7 mouse cellular contexts compared by ENCODE assay signal in genomic region chr15:80366899-80367298, GRCm38 (mm10).
A peak's percentile ranks its signal among the peaks of the same experiment; 100 is the strongest.
DNase-seq lines count a peak whose midpoint lies in the region; ATAC-seq and TF ChIP-seq lines count a peak whose summit lies in the region.

No protein-coding gene starts in this region.

- 35% methylated on average over 16 of the region's 16 CpGs for WGBS in liver, embryonic 11.5 days
- WGBS in liver, postnatal 0 days (ENCODE audit: insufficient replicate concordance), result 30% methylated on average over 16 of the region's 16 CpGs
- 45% methylated on average over 16 of the region's 16 CpGs for WGBS in embryonic facial prominence, embryonic 10.5 days
- WGBS in limb, embryonic 11.5 days, result 15% methylated on average over 16 of the region's 16 CpGs
- 7% methylated on average over 16 of the region's 16 CpGs for WGBS in stomach, embryonic 15.5 days

- intact Hi-C loops in left cerebral cortex, postnatal 14 days (cut with DNase I), result no loop called here

- no peak overlapping the region for H3K4me3 ChIP-seq in liver, embryonic 11.5 days (ENCODE audit: low read depth, low read length)
- H3K4me3 ChIP-seq in liver, postnatal 0 days (ENCODE audit: low read depth, low read length), result no peak overlapping the region
- H3K4me3 ChIP-seq in embryonic facial prominence, embryonic 10.5 days, result no peak overlapping the region
- H3K4me3 ChIP-seq in limb, embryonic 11.5 days (ENCODE audit: low read depth, low read length), result no peak overlapping the region
- no peak overlapping the region for H3K4me3 ChIP-seq in stomach, embryonic 15.5 days (replicated peaks)

- TF ChIP-seq CTCF in liver, postnatal 0 days (IDR thresholded peaks at IDR 0.05; ENCODE audit: low read depth), result no peak

- peaks cover 8% of the 10 kb centered on the region for H3K27me3 ChIP-seq in liver, embryonic 11.5 days (replicated peaks; ENCODE audit: control insufficient read depth, insufficient read depth, low read length)
- H3K27me3 ChIP-seq in liver, postnatal 0 days (ENCODE audit: insufficient read depth, low read length), result no peaks in the 10 kb centered on the region
- H3K27me3 ChIP-seq in embryonic facial prominence, embryonic 10.5 days (replicated peaks; ENCODE audit: low read depth, poor library complexity, severe bottlenecking), result 0 out of 2 replicates have a peak, but pooled peaks cover 12% of the 10 kb centered on the region
- H3K27me3 ChIP-seq in limb, embryonic 11.5 days (ENCODE audit: control insufficient read depth, insufficient read depth, low read length), result no peaks in the 10 kb centered on the region
- no peaks in the 10 kb centered on the region for H3K27me3 ChIP-seq in stomach, embryonic 15.5 days (replicated peaks)

- no peak overlapping the region for H3K27ac ChIP-seq in liver, embryonic 11.5 days (ENCODE audit: low read depth, low read length)
- no peak overlapping the region for H3K27ac ChIP-seq in liver, postnatal 0 days (ENCODE audit: low read depth)
- no peak overlapping the region for H3K27ac ChIP-seq in embryonic facial prominence, embryonic 10.5 days (replicated peaks)
- H3K27ac ChIP-seq in limb, embryonic 11.5 days (replicated peaks; ENCODE audit: low read depth, low read length), result no peak overlapping the region
- H3K27ac ChIP-seq in stomach, embryonic 15.5 days, result no peak overlapping the region

- peak; percentile 36 for DNase-seq in liver, embryonic 11.5 days (ENCODE audit: low spot score)
- no peak for DNase-seq in liver, postnatal 0 days
- DNase-seq in embryonic facial prominence, embryonic 10.5 days (ENCODE audit: low spot score), result peak; percentile 53
- peak; percentile 72 for DNase-seq in limb, embryonic 11.5 days (ENCODE audit: low spot score)
- no peak for DNase-seq in cerebellum, postnatal 36 days
- no peak for DNase-seq in left cerebral cortex, postnatal 14 days (ENCODE audit: low spot score in 2 of 2)

- no peak for ATAC-seq in liver, embryonic 11.5 days (replicated peaks; ENCODE audit: low FRiP score)
- no peak for ATAC-seq in liver, postnatal 0 days
- 0 out of 2 replicates have a peak, but pooled peaks have one; percentile 6 for ATAC-seq in limb, embryonic 11.5 days (ENCODE audit: insufficient number of reproducible peaks, low FRiP score, low TSS enrichment, low read depth)
- ATAC-seq in stomach, embryonic 15.5 days (ENCODE audit: insufficient read depth, low FRiP score, low read depth), result peak; percentile 63; the same call in 1 of the 2 replicates

- peaks cover 8% of the 10 kb centered on the region for H3K4me1 ChIP-seq in liver, embryonic 11.5 days (replicated peaks; ENCODE audit: control insufficient read depth, insufficient read depth, low read length)
- H3K4me1 ChIP-seq in liver, postnatal 0 days (ENCODE audit: insufficient read depth), result peaks cover 4% of the 10 kb centered on the region; the same call in 1 of the 2 replicates
- peaks cover 27% of the 10 kb centered on the region for H3K4me1 ChIP-seq in embryonic facial prominence, embryonic 10.5 days
- H3K4me1 ChIP-seq in limb, embryonic 11.5 days (ENCODE audit: control insufficient read depth, insufficient read depth, low read length), result peaks cover 5% of the 10 kb centered on the region; the same call in 1 of the 2 replicates
- H3K4me1 ChIP-seq in stomach, embryonic 15.5 days, result no peaks in the 10 kb centered on the region

- no peaks in the 10 kb centered on the region for H3K9me3 ChIP-seq in liver, embryonic 11.5 days (ENCODE audit: control insufficient read depth, low read length)
- H3K9me3 ChIP-seq in liver, postnatal 0 days (ENCODE audit: low read length), result no peaks in the 10 kb centered on the region
- H3K9me3 ChIP-seq in embryonic facial prominence, embryonic 10.5 days, result no peaks in the 10 kb centered on the region
- H3K9me3 ChIP-seq in limb, embryonic 11.5 days (ENCODE audit: control insufficient read depth, low read length), result no peaks in the 10 kb centered on the region
- no peaks in the 10 kb centered on the region for H3K9me3 ChIP-seq in stomach, embryonic 15.5 days

- H3K36me3 ChIP-seq in liver, embryonic 11.5 days (ENCODE audit: control insufficient read depth, insufficient read depth, low read length), result no peaks in the 10 kb centered on the region
- H3K36me3 ChIP-seq in liver, postnatal 0 days (replicated peaks; ENCODE audit: insufficient read depth, low read length), result no peaks in the 10 kb centered on the region
- H3K36me3 ChIP-seq in embryonic facial prominence, embryonic 10.5 days (replicated peaks), result no peaks in the 10 kb centered on the region
- H3K36me3 ChIP-seq in limb, embryonic 11.5 days (ENCODE audit: control insufficient read depth, insufficient read depth, low read length), result no peaks in the 10 kb centered on the region
- no peaks in the 10 kb centered on the region for H3K36me3 ChIP-seq in stomach, embryonic 15.5 days

- no peak for TF ChIP-seq EP300 in liver, postnatal 0 days (IDR thresholded peaks at IDR 0.05; ENCODE audit: low read depth)

- H3K9ac ChIP-seq in liver, embryonic 11.5 days (ENCODE audit: low read depth, low read length), result no peak overlapping the region
- no peak overlapping the region for H3K9ac ChIP-seq in liver, postnatal 0 days (replicated peaks)
- no peak overlapping the region; the same call in 1 of the 2 replicates for H3K9ac ChIP-seq in limb, embryonic 11.5 days (ENCODE audit: low read length)
- no peak overlapping the region for H3K9ac ChIP-seq in stomach, embryonic 15.5 days

- H3K4me2 ChIP-seq in liver, embryonic 11.5 days, result no peak overlapping the region
- H3K4me2 ChIP-seq in liver, postnatal 0 days (ENCODE audit: low read depth, low read length), result no peak overlapping the region
- H3K4me2 ChIP-seq in limb, embryonic 11.5 days (ENCODE audit: low read depth, severe bottlenecking), result no peak overlapping the region
- H3K4me2 ChIP-seq in stomach, embryonic 15.5 days, result 0 out of 2 replicates have a peak overlapping the region, but pooled peaks have one; percentile 14

Comparison
In these comparisons a context has a peak if more than half of its experiments do, and no peak if none do; other contexts are left out.
1. DNase-seq: peak in liver, embryonic 11.5 days (single experiment), embryonic facial prominence, embryonic 10.5 days (single experiment) and limb, embryonic 11.5 days (single experiment); none in liver, postnatal 0 days (single experiment), cerebellum, postnatal 36 days (0 of 2) and left cerebral cortex, postnatal 14 days (0 of 2).
2. ATAC-seq: peak in limb, embryonic 11.5 days (single experiment) and stomach, embryonic 15.5 days (single experiment); none in liver, embryonic 11.5 days (single experiment) and liver, postnatal 0 days (single experiment).